Mouse (Mus musculus): ENCODE data around the gene Pms2. TPM values are rescaled to one million over a fixed set of nuclear protein-coding genes. Genes with fewer than 3 reads are reported as not detected.

Gene Pms2
- total and polyA plus RNA-seq, 3 experiments = 16.5 to 17.3 TPM; not detected in 1

Other genes starting within 250 kb of the Pms2 start
- 7.8 and 8.1 TPM in 2 replicates for gene Usp42, start 177.7 kb upstream of the Pms2 start, total RNA-seq (2012; rRNA removed)
- 10 to 100 TPM in 1 of 2 experiments, not detected in 1; 18.6 TPM for gene Usp42, start 177.7 kb upstream of the Pms2 start, polyA plus RNA-seq (2012; ENCODE audit: insufficient read depth in 1 of 2, insufficient read length in 2 of 2, low read depth in 1 of 2, low replicate concordance in 2 of 2, missing spikeins in 1 of 2)
- gene Eif2ak1, start 92.2 kb upstream of the Pms2 start, total RNA-seq (2012; rRNA removed) = 13.9 and 14.8 TPM in 2 replicates
- gene Eif2ak1, start 92.2 kb upstream of the Pms2 start, polyA plus RNA-seq (2012; ENCODE audit: insufficient read depth in 1 of 2, insufficient read length in 2 of 2, low read depth in 1 of 2, low replicate concordance in 2 of 2, missing spikeins in 1 of 2) = 10 to 100 TPM; 26.7 to 33.5 TPM
- gene Ankrd61, start 12.3 kb upstream of the Pms2 start, total RNA-seq (2012; rRNA removed) = 0.19 TPM in 1 of 2 replicates, not detected in the other
- under 1 TPM in 1 of 2 experiments, not detected in 1; 0.64 TPM for gene Ankrd61, start 12.3 kb upstream of the Pms2 start, polyA plus RNA-seq (2012; ENCODE audit: insufficient read depth in 1 of 2, insufficient read length in 2 of 2, low read depth in 1 of 2, low replicate concordance in 2 of 2, missing spikeins in 1 of 2)
- 113 and 134 TPM in 2 replicates for gene Aimp2, start 117 bp upstream of the Pms2 start, total RNA-seq (2012; rRNA removed)
- gene Aimp2, start 117 bp upstream of the Pms2 start, polyA plus RNA-seq (2012; ENCODE audit: insufficient read depth in 1 of 2, insufficient read length in 2 of 2, low read depth in 1 of 2, low replicate concordance in 2 of 2, missing spikeins in 1 of 2) = 100 to 1,000 TPM in 1 of 2 experiments, not detected in 1; 142 TPM
- 0.39 TPM in 1 of 2 replicates, not detected in the other for gene Gm42421, start 18.2 kb downstream of the Pms2 start, total RNA-seq (2012; rRNA removed)
- gene Gm42421, start 18.2 kb downstream of the Pms2 start, polyA plus RNA-seq (2012; ENCODE audit: insufficient read depth in 1 of 2, insufficient read length in 2 of 2, low read depth in 1 of 2, low replicate concordance in 2 of 2, missing spikeins in 1 of 2) = under 1 TPM in 1 of 2 experiments, not detected in 1; 0.84 TPM
- gene Rsph10b, start 23.1 kb downstream of the Pms2 start, total RNA-seq (2012; rRNA removed) = 0.04 TPM in 1 of 2 replicates, not detected in the other
- under 1 TPM in 1 of 2 experiments, not detected in 1; 0.17 TPM for gene Rsph10b, start 23.1 kb downstream of the Pms2 start, polyA plus RNA-seq (2012; ENCODE audit: insufficient read depth in 1 of 2, insufficient read length in 2 of 2, low read depth in 1 of 2, low replicate concordance in 2 of 2, missing spikeins in 1 of 2)
- 56.0 and 61.7 TPM in 2 replicates for gene Ccz1, start 104.9 kb downstream of the Pms2 start, total RNA-seq (2012; rRNA removed)
- 100 to 1,000 TPM in 1 of 2 experiments, 10 to 100 TPM in 1; 58.0 to 166 TPM for gene Ccz1, start 104.9 kb downstream of the Pms2 start, polyA plus RNA-seq (2012; ENCODE audit: insufficient read depth in 1 of 2, insufficient read length in 2 of 2, low read depth in 1 of 2, low replicate concordance in 2 of 2, missing spikeins in 1 of 2)
- gene Ocm, start 116.7 kb downstream of the Pms2 start, total RNA-seq (2012; rRNA removed) = not detected in 2 replicates
- not detected for gene Ocm, start 116.7 kb downstream of the Pms2 start, polyA plus RNA-seq (2012; ENCODE audit: insufficient read depth in 1 of 2, insufficient read length in 2 of 2, low read depth in 1 of 2, low replicate concordance in 2 of 2, missing spikeins in 1 of 2)
- gene Lmtk2, start 190.5 kb downstream of the Pms2 start, total RNA-seq (2012; rRNA removed) = 14.2 and 14.8 TPM in 2 replicates
- gene Lmtk2, start 190.5 kb downstream of the Pms2 start, polyA plus RNA-seq (2012; ENCODE audit: insufficient read depth in 1 of 2, insufficient read length in 2 of 2, low read depth in 1 of 2, low replicate concordance in 2 of 2, missing spikeins in 1 of 2) = 10 to 100 TPM in 1 of 2 experiments, not detected in 1; 12.6 TPM